Mouse (Mus musculus): ENCODE results near the gene C2cd4b. TPM values are rescaled to one million over a fixed set of nuclear protein-coding genes. Genes with fewer than 3 reads are reported as not detected.

Gene C2cd4b
- total RNA-seq (2021): 1 to 10 TPM; 2.3 to 5.6 TPM

DNA sequence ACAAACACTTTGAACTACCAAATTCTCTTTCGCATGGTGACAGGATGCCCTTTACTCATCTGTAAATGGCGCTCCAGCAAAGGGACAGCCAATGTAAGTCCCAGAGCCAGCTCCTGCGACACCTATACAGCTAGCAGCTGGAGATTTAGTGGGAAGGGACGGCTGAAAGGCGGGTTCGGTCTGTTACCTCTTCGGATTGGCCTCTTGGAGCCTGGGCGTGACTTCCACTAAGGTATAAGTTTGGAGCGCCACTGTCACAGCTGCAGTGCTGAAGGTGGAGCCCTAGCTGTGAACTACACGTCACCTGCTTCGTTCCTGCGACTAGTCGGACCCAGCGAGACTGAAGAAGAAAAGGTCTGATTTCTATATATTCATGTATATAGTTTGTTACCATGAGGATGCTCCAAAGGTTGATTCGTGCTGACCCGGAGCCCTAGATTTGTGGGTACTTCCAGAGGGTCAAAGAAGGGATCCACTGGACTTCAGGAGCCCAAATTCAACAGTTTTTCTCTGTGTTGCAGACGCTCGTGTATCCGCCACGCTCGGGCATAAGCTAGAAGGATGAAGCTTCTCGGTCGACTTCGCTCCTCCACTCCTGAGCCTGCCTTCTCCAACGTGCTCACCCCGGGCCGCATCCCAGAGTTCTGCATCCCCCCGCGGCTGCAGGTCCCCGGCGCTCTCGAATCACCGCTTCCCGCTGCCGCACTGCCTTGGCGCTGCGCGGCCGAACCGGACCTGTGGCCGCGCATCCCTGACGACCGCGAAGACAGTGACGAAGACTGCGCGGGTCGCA, at the start of gene C2cd4b:
TSS of gene C2cd4b (plus strand) at position 275 of the 793 bp plus-strand sequence.
- intact Hi-C loops (cut with DNase I): loop anchor here (2.0 to 5.0 kb wide), 3 partner anchors 43 to 213 kb away; no protein-coding TSS in a partner anchor
- DNase-seq (ENCODE audit: low spot score in 2 of 2): peak; percentile 57 to 82

DNA sequence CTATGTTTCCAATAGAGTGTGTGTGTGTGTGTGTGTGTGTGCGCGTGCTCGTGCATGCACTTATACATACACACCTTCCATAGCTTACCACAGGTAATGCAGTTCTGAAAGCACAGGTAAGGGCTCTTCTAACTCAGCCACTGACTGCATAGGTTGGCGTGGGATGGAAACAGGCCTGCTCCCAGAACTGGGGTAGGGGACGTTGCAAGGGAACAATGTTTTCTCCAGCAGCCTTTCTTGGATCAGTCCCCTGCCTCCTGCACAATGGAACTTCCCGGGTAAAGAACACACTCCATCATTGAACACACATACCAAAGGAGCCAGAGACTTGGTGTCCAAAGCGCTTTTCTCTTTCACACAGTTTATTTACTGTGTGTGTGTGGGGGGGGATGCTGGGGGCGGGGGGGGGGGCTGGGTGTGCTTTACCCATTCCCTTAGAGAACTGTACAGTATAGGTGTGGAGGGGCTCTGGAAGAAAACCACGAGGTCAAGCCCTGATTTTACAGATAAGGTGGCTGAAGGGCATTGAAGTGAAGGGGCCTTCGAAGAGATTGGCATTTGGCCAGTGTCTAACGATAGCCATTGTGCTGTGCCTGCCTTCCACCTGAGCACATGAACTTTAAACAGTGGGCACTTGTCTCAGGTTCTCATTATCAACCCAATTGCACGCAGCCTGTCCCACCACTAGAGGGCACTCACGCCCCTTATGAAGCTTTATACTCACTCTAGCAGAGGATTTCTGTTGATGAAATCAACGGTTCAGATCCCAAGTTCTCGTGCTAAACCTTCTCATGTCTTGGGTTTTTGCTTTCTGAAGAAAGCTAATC, 48.0 kb upstream of the C2cd4b start:
- intact Hi-C loops (cut with DNase I): loop anchor here (5.0 kb wide), 1 partner anchor 91 kb away; no protein-coding TSS in a partner anchor
- peak; percentile 70 to 83 for DNase-seq (ENCODE audit: low spot score in 2 of 2)

DNA sequence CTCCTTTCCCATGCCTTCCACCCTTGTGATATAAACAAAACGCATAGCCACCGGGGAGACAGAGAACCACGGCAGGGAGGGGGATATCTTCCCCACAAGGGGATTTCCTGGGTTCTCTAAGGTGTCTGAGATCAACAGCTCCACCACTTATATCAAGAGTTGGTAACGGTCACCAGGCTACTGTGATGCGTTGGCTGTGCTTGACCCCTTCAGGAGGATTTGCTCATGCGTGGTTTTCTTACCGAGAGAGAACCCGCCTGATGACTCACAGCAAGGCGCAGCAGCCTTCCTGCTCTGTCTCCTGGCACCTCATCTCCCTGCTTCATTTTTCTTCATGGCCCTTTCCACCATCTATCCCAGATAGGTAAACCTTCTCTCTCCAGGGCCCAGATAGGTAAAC, 47.1 kb upstream of the C2cd4b start:
- DNase-seq (ENCODE audit: low spot score in 2 of 2): no peak
- intact Hi-C loops (cut with DNase I): loop anchor here (5.0 kb wide), 1 partner anchor 90 kb away; no protein-coding TSS in a partner anchor

DNA sequence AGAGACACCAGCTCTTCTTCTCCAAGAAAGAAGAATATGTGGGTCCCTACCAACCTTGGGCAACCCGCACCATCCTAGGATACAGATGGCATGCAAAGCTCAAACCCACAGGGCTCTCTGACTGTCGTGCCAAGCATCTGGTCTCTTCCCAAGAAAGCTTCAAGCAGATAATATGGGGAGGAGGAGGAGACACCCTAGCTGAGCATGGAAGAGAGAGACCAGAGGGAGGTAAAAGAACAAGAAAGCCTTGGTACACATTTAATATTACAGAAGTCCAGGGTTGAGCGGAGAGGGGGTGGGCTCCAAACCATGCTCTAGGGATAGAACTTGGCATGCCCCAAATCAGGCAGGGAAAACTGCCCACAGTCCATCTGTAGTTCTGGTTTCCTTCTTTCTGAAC, 42.2 kb upstream of the C2cd4b start:
- intact Hi-C loops (cut with DNase I): no loop called here
- peak in 1 of 2 experiments; percentile 85 for DNase-seq (ENCODE audit: low spot score in 2 of 2)

DNA sequence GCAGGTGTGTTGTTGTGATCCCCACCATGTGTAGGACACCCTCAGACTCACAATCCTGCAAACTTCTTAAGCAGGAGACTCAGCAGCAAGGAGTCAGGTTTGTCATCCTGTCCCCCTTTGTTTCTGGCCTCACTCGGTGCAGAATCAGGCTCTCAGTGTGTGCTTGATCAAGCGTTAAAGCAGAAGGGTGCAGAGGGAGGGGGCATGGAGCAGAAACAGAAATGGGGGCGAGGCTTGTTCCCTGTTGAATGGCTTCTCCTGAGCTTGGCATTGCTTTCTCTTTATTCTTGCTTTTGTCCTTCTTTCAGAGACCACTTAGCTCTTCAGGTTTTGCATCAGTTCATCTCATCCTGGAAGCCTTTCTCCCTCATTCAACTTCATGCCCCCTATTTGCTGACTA, 40.6 kb upstream of the C2cd4b start:
- no peak for DNase-seq (ENCODE audit: low spot score in 2 of 2)
- intact Hi-C loops (cut with DNase I): no loop called here

DNA sequence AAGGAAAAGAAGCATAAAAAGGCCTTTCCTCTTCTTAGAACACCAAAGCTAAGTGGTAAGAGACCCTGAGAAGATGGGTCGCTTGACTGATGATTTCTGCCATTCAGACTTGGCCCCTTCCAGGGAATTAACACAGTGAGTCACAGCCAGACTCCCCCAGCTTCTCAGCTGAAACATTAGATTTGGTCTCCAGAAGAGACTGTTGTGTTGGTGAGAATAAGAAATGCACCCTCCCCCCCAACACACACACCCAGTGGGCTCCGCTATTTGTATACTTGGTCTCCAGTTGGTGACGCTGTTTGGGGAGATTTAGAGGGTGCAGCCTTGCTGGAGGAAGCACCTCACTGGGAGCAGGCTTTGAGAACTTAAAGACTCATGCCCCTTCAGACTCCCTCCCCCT, 39.1 kb upstream of the C2cd4b start:
- intact Hi-C loops (cut with DNase I): no loop called here
- peak in 1 of 2 experiments; percentile 65 for DNase-seq (ENCODE audit: low spot score in 2 of 2)

DNA sequence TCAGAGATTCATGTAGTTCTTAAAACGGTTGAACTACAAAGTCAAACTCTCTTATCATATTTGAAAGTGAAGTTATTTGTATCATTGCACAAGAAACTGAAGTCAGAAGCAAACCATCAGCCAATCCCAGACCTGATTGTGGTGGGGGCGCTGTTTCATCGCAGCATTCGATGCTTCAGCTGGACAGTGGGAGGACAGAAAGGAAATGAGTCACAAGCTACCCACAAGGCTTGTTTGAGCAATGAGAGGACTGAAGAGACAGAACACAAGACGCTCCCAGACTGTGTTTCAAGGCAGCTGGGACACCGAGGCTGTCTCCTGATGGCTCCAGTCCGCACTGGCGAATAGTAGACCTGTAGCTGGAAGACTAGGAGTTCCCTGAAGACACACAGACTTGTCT, 36.9 kb upstream of the C2cd4b start:
- peak in 1 of 2 experiments; percentile 87 for DNase-seq (ENCODE audit: low spot score in 2 of 2)

DNA sequence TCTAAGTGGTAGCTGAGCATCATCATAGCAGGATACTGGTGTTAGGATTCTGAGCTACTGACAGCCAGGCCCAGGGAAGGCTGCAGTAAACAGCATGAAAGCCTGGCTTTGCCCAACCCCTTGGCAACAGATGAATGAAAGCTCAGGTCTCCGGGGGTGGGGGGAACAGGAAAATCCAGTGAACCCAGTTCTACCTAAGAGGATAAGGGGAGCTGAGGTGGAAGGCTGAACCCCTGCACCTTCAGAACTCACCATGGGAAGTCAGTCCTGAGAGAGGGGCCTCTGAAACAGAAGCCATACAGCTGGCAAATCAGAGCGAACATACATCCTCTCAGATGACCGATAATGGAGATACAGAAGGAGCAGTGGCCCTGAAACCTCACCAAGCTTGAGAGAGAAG, 34.0 kb upstream of the C2cd4b start:
- intact Hi-C loops (cut with DNase I): no loop called here
- DNase-seq (ENCODE audit: low spot score in 2 of 2): no peak

More for the DNA sequence above, 36.9 kb upstream of the C2cd4b start:
- intact Hi-C loops (cut with DNase I): no loop called here

DNA sequence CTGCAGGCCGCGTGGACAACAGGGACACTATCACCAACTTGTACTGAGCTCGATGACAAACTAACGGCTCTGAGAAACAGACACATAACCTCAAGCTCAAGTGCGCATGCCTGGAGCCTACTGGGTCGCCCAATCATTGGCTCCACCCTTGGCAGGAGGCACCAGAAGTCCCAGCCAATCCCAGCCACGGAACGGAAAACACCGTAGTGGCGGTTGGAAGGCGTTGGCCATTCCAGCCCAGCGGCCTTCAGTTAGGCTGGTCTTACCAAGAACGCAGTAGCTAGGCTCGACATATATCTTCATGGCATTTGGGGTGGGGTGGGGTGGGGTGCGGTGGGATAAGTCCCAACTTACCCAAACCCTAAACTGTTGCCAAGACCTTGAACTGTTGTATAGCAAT, 25.5 kb upstream of the C2cd4b start:
- intact Hi-C loops (cut with DNase I): no loop called here
- no peak for DNase-seq (ENCODE audit: low spot score in 2 of 2)

DNA sequence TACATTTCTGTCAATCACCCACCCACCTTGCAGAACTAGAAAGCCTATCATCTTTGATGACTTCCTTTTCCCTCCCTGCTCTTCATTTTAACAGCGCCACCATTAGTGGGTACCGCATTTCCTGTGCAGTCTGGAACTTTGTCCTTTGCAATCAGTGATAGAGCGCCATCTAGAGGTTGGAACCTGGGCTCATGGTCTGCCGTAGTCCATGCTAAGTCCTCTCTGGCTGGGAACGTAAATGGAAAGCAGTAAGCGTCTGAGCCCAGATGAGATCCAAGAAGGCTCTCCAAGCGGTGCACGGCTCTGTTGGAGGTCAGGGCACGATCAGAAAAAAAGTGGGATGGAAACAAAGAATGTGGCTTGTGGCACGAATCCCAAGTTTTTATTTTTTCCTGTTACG, 23.8 kb upstream of the C2cd4b start:
- intact Hi-C loops (cut with DNase I): no loop called here
- DNase-seq (ENCODE audit: low spot score in 2 of 2): peak in 1 of 2 experiments; percentile 48

DNA sequence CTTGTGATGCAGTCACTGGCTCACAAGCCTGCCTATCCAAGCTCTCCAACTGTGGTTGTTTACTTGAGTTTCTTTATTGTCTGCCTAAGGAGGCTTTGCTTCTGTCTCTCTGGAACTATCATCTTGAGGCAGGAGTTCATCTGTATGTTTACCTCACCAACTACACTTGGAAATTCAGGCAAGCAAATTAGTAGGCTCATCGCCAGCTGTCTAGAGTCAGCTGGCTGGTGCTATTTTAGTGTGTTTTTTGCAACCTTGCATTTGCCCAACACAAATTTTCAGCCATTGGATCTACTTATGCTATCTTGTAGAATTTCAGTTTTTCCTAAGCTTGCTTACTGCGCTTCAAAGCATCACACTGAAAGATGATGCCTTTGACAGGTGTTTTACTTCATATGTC, 18.0 kb upstream of the C2cd4b start:
- intact Hi-C loops (cut with DNase I): no loop called here
- no peak for DNase-seq (ENCODE audit: low spot score in 2 of 2)

DNA sequence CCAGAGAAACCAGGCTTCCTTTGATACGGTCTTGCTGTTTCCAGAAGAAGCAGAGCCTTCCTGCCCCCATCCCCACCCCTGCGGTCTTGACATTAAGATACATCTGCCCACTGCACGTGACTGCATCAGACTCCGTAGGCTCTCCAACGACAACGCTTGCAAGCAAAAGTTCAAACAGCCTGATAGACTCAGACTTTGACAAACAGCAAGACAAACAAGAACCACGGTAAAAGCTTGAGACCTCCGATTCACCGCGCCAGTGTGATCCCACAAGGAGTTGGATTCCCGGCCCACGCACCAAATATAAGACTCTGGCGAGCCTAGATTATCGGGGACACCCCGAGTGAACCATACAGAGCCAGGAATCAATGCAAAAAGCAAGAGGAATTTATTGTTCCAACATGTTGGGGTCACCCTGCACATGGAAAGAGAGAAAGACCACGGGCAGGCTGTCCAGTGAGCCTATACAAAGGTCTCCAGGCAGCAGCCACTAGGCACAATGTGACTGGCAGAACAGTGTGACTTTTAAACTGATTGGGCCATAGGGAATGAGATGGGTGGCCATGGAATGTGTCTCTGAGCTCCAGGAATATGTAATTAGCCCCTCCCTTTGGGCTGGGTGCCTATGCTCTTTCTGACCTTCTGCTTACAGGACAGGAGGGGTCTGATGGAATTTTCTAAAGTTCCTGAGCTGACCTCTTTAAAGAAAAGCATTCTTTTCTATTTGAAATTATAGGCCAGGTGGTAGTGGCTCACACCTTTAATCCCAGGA, 5.6 kb upstream of the C2cd4b start:
- no peak for DNase-seq (ENCODE audit: low spot score in 2 of 2)
- intact Hi-C loops (cut with DNase I): no loop called here

DNA sequence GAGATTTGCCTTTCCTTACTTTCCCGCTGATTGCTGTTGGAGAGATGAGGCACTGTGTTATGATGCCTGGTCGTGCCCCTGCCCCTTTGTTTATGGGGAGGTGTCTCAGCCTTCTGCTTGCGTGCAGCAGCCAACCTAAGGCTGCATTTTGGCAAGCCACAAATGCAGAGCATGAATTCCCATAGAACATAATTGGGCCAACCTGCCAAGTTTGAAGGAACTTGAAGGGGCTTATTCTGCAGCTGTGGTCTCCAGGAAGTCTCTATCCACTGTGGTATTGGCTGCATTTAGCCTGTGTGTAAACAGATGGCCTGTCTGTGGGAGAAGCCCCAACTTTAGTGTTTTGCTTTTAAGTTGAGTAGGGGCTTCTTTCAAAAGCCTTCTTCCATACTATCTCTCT, 4.5 kb upstream of the C2cd4b start:
- intact Hi-C loops (cut with DNase I): loop anchor here (5.0 kb wide), 2 partner anchors 203 to 218 kb away; no protein-coding TSS in a partner anchor
- DNase-seq (ENCODE audit: low spot score in 2 of 2): no peak

DNA sequence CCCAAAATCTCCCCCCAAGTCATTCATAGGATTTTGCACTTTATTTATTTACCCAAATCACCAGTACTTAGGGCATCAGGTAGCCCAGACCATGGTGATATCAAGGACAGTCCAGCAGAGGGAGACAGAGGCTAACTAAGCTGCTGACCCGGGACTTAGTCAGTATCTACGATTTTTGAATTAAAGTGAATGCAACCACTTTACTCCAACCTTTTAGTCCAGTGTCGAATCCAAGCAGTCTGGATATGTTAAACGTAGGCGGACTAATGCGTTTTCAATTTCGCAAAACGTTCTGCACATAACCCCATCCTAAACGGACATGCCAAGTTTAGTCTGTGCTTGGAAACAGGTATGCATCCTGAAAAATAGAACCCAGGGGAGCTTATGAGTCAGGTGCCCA, 551 bp upstream of the C2cd4b start:
- peak; percentile 70 to 78 for DNase-seq (ENCODE audit: low spot score in 2 of 2)
- intact Hi-C loops (cut with DNase I): loop anchor here (2.0 to 5.0 kb wide), 3 partner anchors 44 to 214 kb away; no protein-coding TSS in a partner anchor

DNA sequence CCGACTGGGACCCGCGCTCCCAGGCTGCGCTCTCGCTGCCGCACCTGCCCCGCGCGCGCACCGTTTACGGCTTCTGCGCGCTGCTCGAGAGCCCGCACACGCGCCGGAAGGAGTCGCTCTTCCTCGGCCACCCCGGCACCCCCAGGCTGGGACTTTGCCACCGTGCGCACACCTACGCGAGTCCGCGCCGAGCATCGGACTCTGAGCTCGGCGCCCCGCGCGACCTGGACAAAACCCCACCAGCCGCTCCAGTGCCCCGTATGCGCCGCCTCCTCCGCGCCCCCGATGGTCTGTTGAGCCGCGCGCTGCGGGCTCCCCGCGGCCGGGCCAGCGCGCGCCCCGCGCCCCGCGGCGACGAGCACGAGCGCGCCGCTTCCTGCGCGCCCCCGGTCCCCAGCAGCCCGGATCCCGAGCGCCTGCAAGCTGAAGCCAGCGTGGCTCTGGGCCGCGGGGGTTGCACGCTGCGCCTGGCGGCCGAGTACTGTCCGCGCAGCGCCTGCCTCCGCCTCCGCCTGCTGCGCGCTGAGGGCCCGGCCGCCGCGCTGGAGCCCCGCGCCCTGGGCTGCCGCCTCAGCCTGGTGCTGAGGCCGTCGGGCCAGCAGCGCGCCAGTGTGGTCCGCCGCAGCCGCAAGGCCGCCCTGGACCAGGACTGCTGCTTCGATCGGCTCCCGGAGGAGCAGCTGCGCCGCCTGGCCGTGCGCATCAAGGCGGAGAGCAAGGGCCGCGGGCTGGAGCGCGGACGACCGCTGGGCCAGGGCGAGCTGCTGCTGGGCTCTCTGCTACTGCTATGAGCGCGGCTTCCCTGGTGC, 923 bp downstream of the C2cd4b start:
- intact Hi-C loops (cut with DNase I): loop anchor here (2.0 to 5.0 kb wide), 3 partner anchors 43 to 212 kb away; no protein-coding TSS in a partner anchor
- peak; percentile 75 to 81 for DNase-seq (ENCODE audit: low spot score in 2 of 2)

DNA sequence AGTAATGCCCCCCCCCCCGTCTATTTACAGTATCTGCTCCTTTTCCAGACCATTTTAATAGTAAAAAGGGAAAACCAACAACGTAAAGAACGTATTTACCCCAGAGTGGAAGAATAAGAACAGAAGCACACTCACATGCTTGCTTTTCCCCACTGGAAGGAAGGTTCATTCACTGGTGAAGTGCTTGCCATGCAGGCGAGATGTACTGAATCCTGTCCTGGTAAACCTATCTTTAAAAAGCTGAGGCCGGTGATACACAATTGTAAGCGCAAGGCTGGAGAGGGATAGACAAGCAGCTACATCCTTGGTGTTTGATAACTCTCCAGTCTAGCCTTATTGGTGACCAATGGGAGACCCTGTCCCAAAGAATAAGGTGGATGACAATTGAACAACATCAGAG, 1.8 kb downstream of the C2cd4b start:
- DNase-seq (ENCODE audit: low spot score in 2 of 2): no peak
- intact Hi-C loops (cut with DNase I): no loop called here

DNA sequence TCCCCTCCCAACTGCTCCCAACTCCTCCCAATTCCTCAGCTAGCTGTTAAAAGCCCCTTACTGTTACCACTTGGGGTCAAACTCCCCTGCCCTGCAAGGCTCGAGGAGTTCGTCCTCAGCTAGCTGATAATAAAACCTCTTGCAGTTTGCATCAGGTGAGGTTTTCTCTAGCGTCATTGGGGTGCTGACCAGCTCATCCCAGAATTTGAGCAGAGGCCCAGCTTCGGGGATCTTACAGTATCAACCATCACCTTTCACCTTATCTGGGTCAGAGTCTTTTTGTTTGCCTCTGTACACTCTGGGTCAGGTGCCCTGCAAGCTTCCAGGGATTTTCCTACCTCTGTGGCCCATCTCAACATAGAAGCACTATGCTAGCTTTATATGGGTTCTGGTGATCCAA, 4.1 kb downstream of the C2cd4b start:
- no peak for DNase-seq (ENCODE audit: low spot score in 2 of 2)
- intact Hi-C loops (cut with DNase I): no loop called here

DNA sequence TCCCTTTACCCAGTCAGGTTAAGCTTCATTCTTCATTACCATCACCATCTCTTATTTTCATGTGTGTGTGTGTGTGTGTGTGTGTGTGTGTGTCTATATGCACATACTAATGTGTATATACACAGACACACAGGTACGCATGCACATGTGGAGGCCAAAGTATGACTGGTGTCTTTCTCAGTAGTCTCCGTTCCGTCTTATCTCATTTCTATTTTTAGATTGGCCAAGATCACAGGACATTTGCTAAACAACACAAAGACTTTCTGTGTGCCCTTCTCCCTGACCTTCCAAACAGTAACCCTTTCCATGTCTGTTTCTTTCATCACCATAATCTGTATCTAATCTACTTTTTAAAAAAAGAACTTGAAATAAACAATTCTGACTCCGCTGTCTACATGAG, 7.2 kb downstream of the C2cd4b start:
- intact Hi-C loops (cut with DNase I): no loop called here
- DNase-seq (ENCODE audit: low spot score in 2 of 2): no peak

DNA sequence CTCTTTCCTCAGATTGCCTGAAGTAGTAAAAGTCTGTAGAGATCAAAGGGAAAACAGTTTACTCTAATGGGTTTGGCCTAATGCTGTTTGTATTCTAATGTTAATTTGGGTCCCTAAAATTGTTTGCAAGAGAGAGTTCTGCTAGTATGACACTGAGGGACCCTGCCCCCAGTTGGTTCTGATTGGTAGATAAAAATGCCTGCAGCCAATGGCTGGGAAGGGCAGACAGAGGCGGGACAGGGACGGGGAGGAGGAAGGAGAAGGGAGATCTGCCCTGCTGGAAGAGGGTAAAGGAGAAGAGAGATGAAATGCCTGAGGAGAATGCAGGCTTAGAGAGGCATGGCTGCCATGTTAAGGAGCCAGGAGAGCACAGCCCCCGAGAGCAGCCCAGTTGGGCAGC, 7.7 kb downstream of the C2cd4b start:
- no peak for DNase-seq (ENCODE audit: low spot score in 2 of 2)
- intact Hi-C loops (cut with DNase I): no loop called here

All from left cerebral cortex, postnatal 25 days (tissue).